Mouse (Mus musculus): Measurements from ENCODE around the gene Hoxa7.

DNA sequence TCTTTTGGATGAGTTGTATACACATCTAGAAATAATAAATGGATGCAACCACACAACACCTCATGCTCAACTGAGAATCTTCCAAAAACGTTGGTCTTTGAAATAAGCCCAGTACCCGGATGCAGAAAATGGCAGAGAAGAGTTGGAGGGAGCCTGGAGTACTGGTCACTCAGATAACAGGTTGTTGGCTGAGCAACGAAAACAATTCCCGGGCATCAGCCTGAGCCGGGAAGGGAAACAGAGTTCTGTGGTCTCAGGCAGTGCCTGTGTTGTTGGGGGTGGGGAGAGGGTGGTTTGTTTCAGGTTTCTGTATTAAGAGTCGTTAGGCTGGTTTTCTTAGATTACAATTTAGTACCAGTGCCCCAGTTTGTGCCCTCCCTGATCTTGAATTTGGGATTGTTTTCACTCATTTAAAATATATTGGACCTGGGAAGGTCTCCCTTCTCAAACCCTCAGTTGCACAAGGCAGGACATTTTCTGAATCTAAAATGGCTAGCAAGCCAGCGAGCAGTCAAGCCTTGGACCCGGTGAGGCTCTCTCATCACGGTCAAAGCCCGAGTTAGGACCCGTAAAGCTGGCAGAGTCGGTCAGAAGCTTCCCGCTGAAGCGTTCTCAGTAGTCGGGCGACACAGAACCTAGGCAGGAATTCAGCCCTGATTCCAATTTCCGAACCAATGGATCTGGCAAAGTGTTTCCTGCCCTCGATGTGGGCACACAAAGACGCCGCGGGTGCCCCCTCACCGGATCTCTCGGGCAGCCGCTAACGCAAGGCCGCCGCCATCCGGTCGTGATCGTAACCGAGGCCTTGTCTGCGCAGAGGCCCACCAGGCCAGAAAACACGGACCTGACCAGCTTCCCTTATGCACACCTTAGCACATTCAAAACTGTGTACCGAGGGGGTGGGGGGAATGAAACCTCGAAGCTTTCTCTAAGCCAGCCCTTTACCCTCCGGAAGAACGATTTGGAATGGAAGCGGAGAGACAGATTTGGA, 7.1 kb upstream of the Hoxa7 start:
- TF ChIP-seq POLR2A (IDR thresholded peaks at IDR 0.05; ENCODE audit: insufficient read length, low read depth) (no peak), MAX (IDR thresholded peaks at IDR 0.05; ENCODE audit: low read depth) (no peak), E2F4 (IDR thresholded peaks at IDR 0.05; ENCODE audit: insufficient read depth) (no peak), TCF12 (IDR thresholded peaks at IDR 0.05; ENCODE audit: insufficient read depth, poor library complexity, severe bottlenecking) (no peak), CEBPB (IDR thresholded peaks at IDR 0.05; ENCODE audit: insufficient read depth, poor library complexity, severe bottlenecking) (no peak), TCF3 (IDR thresholded peaks at IDR 0.05; ENCODE audit: insufficient read length, low read depth) (no peak), USF1 (IDR thresholded peaks at IDR 0.05; ENCODE audit: low read depth) (no peak), SRF (IDR thresholded peaks at IDR 0.05; ENCODE audit: control insufficient read depth, insufficient read length, low read depth) (no peak), POLR2AphosphoS2 (IDR thresholded peaks at IDR 0.05; ENCODE audit: insufficient read length, low read depth) (no peak), MYOD1 (IDR thresholded peaks at IDR 0.05; ENCODE audit: control insufficient read depth in 1 of 3, insufficient read length in 2 of 3, low read depth in 2 of 3) (no peak)

Data from myocyte (in vitro differentiated cells).